Mouse (Mus musculus) limb, embryonic 10.5 days (tissue): ENCODE measurements at regions not wholly inside any gene's neighbourhood (a gene's known extent, or its start where the extent isn't known, plus 50 kb on each side); places are given as distances from the start of the nearest gene placed in this dataset.

Source experiments
- DNase-seq: peaks from one replicate; pipeline ENCODE4 v3.0.0-alpha.2; 2017; ENCODE audit warnings: low spot score
- H3K27ac ChIP-seq: fragments of 300-500 bp; sonication (generic); 2 replicates; pipeline ENCODE4 v1.5.1; 2016; ENCODE audit warnings: mild to moderate bottlenecking
- H3K27me3 ChIP-seq: fragments of 300-500 bp; sonication (generic); 2 replicates; pipeline ENCODE4 v1.6.1; 2016; ENCODE audit warnings: low read depth, mild to moderate bottlenecking; ENCODE audit not compliant: poor library complexity, severe bottlenecking
- H3K36me3 ChIP-seq: fragments of 300-500 bp; sonication (generic); 2 replicates; pipeline ENCODE4 v1.6.1; 2016; ENCODE audit warnings: mild to moderate bottlenecking, moderate library complexity
- H3K4me1 ChIP-seq: fragments of 300-500 bp; sonication (generic); 2 replicates; pipeline ENCODE4 v1.6.1; 2016
- H3K4me3 ChIP-seq: fragments of 300-500 bp; sonication (generic); 2 replicates; pipeline ENCODE4 v1.5.1; 2016; ENCODE audit warnings: mild to moderate bottlenecking, moderate library complexity
- H3K9me3 ChIP-seq: fragments of 300-500 bp; sonication (generic); replicated peaks from 2 replicates; pipeline ENCODE4 v1.6.1; 2016; ENCODE audit warnings: mild to moderate bottlenecking
- WGBS: fragments of 180-500 bp; shearing (Covaris S2); methylation state at CpG from one replicate; pipeline ENCODE4 v1.1.7; 2016; 5-methylcytosine and 5-hydroxymethylcytosine counted together

DNA sequence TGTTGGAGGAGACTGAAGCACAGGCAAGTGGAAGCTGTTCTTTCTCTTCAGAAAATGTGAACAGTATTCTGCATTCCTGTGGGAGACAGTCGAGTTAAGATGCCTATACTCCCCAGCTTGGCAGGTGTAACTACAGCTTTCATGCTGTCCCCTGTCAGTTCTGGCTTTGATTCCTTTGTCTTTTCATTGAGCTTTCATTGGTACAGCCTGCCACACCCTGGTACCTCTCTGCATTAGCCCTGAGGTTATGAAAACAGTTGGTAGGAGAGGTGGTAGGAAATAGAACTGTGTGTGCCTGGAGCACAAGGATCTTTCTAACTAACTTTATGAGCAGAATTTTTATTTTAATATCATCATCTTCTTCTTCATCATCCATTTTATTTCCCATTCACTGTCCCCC lies 551.6 kb downstream of the Car8 start:
- no peak for DNase-seq
- 81% methylated on average over 1 of the region's 1 CpGs for WGBS
- H3K9me3 ChIP-seq = no peaks in the 10 kb centered on the region
- H3K27ac ChIP-seq = no peak overlapping the region
- no peaks in the 10 kb centered on the region for H3K4me1 ChIP-seq
- H3K4me3 ChIP-seq = no peak overlapping the region
- no peaks in the 10 kb centered on the region for H3K36me3 ChIP-seq
- H3K27me3 ChIP-seq = no peaks in the 10 kb centered on the region

DNA sequence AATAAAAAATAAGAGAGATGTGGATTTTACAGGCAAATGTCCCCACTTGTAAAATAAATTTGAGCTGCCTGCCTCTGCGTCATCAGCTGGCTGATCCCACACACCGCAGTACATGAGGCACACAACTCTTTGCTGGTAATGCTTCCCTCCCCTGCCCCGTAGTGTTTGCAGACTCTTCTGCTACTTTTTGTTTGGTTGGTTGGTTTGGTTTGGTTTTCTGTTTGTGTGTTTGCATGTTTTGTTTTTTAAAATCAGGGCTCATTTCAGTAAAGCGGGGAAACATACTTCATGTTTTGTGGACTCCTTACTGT lies 568.1 kb downstream of the Car8 start:
- DNase-seq = no peak
- Histone ChIP-seq H3K9me3 (no peaks in the 10 kb centered on the region), H3K4me3 (no peak overlapping the region), H3K4me1 (no peaks in the 10 kb centered on the region), H3K36me3 (no peaks in the 10 kb centered on the region), H3K27me3 (no peaks in the 10 kb centered on the region), H3K27ac (no peak overlapping the region)
- 94% methylated on average over 4 of the region's 4 CpGs for WGBS

DNA sequence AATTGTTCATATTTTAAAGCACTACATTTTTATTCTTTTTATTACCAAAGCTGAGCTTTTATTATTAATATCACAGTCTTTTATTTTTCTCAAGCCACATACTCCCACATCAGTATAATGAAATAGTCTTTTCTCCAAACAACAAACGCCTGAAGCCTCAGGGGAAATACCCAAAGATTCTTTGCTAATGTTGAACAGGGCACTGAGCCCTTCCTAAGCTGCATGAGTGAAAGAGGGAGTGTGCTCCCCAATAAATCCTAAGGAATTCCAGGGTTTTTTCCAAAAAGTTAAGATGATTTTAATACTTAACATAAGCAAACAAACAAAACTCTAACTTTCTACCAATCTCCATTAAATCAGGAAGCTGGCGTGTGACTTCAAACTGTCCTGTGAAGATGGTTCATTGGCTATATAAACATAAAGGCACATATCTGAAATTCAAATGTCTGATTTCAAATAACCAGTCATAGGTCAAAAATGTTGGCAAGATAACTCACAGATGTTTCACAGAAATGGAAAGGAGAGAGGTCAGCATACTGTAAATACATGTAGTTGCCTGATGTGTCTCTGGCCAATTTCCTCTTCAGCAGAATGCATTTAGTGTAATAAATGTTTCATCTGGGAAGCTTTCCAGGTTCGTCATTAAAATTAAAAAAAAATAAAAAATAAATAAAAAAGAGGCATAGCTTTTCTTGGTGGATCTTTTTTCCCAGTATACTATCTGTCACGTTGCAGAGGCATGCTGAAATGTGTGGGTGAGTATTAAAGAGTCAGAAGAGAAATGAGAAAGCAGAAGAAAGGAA lies 568.6 kb downstream of the Car8 start:
- DNase-seq = no peak
- H3K27me3 ChIP-seq = no peaks in the 10 kb centered on the region

DNA sequence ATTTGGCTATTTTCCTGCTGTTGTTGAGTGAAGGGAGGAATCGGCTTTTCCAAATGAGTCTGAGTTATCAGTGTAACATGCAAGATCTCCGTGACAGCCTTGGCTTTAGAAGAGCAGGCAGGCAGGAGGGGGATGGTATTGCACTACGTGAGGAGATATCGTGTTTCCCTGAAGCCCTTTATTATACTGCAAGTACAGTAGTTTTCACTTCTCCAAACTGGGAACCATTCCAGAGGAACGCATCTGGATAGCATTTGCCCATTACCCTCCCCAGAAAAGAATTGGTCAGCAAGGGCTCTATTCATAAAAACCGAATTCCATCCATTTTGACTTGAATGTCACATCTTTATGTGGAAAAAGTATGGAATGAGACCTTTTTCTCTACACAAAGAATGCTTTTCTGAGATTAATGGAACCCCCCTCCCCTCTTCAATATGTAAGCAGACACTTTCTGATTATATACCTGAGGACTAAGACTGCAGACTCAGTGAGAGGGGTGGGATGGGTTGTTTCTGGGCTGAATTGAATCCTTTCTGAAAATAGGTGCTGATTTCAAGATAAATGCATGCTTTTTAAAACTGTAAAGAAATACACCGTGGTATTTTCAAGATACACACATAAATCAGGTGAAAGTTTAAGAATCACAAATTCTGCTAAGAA lies 571.8 kb downstream of the Car8 start:
- DNase-seq = no peak
- H3K4me1 ChIP-seq = no peaks in the 10 kb centered on the region
- H3K4me3 ChIP-seq = no peak overlapping the region
- WGBS = 85% methylated on average over 7 of the region's 7 CpGs
- H3K27me3 ChIP-seq = no peaks in the 10 kb centered on the region
- H3K36me3 ChIP-seq = no peaks in the 10 kb centered on the region
- H3K9me3 ChIP-seq = no peaks in the 10 kb centered on the region
- H3K27ac ChIP-seq = no peak overlapping the region

More for the DNA sequence above, 568.6 kb downstream of the Car8 start:
- no peaks in the 10 kb centered on the region for H3K9me3 ChIP-seq
- no peak overlapping the region for H3K4me3 ChIP-seq
- no peak overlapping the region for H3K27ac ChIP-seq
- H3K36me3 ChIP-seq = no peaks in the 10 kb centered on the region
- H3K4me1 ChIP-seq = no peaks in the 10 kb centered on the region
- 78% methylated on average over 4 of the region's 4 CpGs for WGBS

DNA sequence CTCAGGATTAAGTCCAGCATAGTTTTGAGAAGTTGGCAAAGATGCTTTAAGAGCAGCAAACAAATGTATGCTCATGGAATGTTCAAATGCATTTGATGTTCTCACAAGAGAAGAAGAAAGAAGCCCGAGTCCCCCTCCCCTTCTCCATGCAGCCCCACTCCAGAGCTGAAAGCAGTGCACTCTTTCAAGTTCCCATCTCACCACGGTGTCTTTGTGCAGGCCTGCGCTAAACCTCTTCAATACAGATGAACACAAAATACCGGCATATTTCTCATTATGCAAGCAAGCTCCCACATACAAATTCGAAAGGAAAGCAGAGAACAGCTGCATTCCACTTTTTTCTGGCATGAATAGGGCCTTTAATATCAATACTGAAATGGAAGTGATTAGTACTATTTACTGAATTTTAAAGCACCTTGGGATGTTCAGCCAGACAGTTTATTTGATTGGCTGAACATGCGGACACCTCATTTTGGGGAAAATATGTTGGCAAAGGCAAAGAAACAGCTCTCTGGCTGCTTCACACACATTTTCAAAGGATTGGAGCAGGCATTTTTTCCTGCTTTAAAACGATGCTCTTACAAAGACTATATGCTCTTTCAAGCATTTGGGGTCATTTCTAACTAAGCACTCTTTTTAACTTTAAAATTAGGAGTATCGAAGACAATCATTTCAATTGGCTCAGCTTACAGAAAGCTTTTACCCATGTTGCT lies 595.8 kb downstream of the Car8 start:
- H3K4me3 ChIP-seq = no peak overlapping the region
- WGBS = 89% methylated on average over 8 of the region's 8 CpGs
- no peaks in the 10 kb centered on the region for H3K27me3 ChIP-seq
- H3K9me3 ChIP-seq = no peaks in the 10 kb centered on the region
- no peak for DNase-seq
- H3K4me1 ChIP-seq = no peaks in the 10 kb centered on the region
- no peak overlapping the region for H3K27ac ChIP-seq
- H3K36me3 ChIP-seq = no peaks in the 10 kb centered on the region

DNA sequence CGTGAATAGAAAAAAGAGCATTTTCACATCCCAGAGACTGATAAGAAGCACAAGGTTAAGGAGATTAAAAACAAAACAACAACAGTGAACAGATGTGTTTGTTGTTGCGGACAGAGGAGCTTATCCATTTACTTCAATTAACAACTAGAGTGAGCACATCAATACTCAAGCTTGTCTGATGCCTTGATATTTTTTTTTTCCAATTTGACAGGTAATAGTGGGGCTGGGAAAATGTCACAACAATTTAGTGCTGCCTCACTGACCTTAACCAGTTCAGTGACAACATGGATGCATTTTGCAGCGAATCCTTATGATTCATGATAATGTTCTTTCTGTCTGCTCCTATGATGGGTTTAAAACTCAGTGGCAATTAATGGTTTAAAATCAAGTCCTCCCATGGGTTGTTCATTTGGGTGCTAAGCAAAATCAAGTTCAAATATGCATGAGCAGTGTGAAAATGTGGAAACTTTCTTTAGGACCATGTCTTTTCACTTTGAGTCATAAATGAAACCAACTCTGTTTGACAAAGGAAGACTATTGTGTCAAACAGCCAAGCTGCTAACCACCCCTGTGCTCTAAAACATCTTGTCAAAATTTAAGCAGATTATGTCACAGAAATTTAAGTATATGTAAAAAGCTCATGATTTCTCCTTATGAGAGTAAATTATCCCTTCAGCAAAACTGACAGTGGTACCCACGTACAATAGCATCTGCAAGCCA lies 641.0 kb downstream of the Car8 start:
- WGBS = 83% methylated on average over 4 of the region's 4 CpGs
- no peak overlapping the region for H3K4me3 ChIP-seq

DNA sequence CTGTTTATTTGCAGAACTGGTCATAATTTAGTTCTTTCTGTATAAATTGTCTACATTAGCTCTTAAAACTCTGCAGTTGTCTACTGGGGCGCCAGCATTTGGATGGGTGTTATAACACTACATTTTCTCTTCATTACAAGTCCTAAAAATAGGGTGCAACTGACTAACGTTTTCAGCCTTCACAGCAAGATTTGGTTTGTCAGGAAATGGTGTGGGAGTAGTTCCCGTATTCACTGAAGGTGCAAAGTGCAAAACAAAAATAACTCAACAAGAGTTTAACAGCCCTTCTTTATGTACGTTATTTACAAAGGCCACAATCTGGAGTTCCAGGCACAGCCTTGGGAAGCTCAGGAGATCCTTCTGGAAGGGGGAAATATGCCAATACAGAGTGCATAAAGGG lies 642.7 kb downstream of the Car8 start:
- H3K36me3 ChIP-seq = no peaks in the 10 kb centered on the region
- H3K27me3 ChIP-seq = no peaks in the 10 kb centered on the region
- no peaks in the 10 kb centered on the region for H3K9me3 ChIP-seq
- WGBS = 76% methylated on average over 4 of the region's 4 CpGs
- H3K4me3 ChIP-seq = no peak overlapping the region
- H3K4me1 ChIP-seq = no peaks in the 10 kb centered on the region
- no peak for DNase-seq
- no peak overlapping the region for H3K27ac ChIP-seq

More for the DNA sequence above, 641.0 kb downstream of the Car8 start:
- Histone ChIP-seq H3K36me3 (no peaks in the 10 kb centered on the region), H3K4me1 (no peaks in the 10 kb centered on the region), H3K27ac (no peak overlapping the region), H3K27me3 (no peaks in the 10 kb centered on the region), H3K9me3 (no peaks in the 10 kb centered on the region)
- DNase-seq = no peak

DNA sequence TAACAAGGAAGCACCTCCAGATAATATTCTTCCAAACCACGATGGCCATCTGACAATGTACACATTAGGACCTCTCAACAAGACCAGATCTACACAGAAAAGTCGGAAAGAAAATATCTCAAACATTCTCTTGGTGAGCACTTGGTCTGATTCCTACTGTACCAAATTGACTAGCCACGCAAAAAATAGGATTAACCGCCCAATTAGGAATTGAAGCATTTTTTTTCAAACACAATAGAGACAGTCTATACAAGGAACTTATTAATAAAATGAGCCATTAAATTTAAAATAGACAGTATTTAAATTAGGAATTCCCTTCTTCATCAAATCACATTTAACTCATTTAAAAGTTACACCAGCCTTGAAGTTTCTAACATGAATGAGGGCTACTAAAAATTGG lies 655.0 kb downstream of the Car8 start:
- whole genome bisulfite sequencing = 84% methylated on average over 4 of the region's 4 CpGs
- Histone ChIP-seq H3K27ac (no peak overlapping the region), H3K4me3 (no peak overlapping the region), H3K27me3 (no peaks in the 10 kb centered on the region), H3K36me3 (no peaks in the 10 kb centered on the region), H3K9me3 (no peaks in the 10 kb centered on the region), H3K4me1 (no peaks in the 10 kb centered on the region)
- no peak for DNase-seq

DNA sequence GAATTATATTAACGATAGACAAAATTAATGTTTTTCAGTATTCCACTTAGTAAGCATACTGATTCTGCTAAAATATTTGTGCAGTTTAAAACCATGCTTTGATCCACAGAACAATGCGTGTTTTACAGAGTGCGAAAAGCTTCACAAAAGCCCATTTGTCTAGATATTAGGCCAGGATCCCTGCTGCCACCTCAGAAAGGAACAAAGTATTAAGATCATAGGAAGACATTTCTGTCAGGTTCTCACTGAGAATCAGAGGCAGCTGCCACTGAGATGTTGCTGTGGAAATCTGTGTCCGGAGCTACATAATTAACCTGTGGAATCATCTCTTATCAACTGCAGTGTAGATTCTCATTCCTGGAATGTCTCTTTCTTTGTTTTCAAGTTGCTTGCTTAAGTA lies 656.9 kb downstream of the Car8 start:
- Histone ChIP-seq H3K4me1 (no peaks in the 10 kb centered on the region), H3K4me3 (no peak overlapping the region), H3K9me3 (no peaks in the 10 kb centered on the region), H3K27me3 (no peaks in the 10 kb centered on the region), H3K36me3 (no peaks in the 10 kb centered on the region), H3K27ac (no peak overlapping the region)
- DNase-seq = no peak
- WGBS = 93% methylated on average over 4 of the region's 4 CpGs

DNA sequence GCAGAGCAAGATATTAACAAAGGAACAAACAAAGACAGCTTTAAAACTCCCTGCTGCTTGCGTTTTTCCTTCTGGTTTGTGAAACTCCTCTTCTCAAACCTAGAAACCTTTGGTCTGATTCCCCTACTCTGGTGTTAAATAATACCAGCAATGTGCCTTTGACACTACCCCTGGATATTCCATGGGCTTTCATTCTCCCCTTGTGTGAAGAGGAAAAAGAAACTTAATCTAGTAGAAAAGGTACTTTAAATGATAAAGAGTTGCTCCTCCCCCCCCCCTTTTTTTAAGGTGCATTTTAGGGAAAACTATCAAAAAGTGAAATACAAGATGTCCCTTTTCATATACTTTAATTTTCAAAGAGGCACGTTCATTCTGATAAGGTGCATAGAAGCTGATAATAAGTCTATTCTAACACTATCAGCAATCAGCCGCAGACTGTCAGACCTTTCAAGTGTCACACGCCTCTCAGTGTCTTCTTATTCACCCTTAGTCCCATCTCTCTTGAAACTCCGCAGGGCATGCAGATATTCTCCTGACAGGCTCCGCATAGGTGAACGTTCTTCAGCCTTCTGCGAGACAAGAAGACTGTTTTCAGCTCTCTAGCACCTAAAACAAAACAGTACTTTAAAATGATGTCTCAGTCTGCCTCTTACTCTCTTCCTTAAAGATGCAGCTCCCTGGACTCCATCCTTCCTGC lies 657.5 kb downstream of the Car8 start:
- Histone ChIP-seq H3K27me3 (no peaks in the 10 kb centered on the region), H3K27ac (no peak overlapping the region), H3K9me3 (no peaks in the 10 kb centered on the region), H3K4me1 (no peaks in the 10 kb centered on the region), H3K4me3 (no peak overlapping the region), H3K36me3 (no peaks in the 10 kb centered on the region)
- DNase-seq = no peak
- WGBS = 83% methylated on average over 8 of the region's 8 CpGs

DNA sequence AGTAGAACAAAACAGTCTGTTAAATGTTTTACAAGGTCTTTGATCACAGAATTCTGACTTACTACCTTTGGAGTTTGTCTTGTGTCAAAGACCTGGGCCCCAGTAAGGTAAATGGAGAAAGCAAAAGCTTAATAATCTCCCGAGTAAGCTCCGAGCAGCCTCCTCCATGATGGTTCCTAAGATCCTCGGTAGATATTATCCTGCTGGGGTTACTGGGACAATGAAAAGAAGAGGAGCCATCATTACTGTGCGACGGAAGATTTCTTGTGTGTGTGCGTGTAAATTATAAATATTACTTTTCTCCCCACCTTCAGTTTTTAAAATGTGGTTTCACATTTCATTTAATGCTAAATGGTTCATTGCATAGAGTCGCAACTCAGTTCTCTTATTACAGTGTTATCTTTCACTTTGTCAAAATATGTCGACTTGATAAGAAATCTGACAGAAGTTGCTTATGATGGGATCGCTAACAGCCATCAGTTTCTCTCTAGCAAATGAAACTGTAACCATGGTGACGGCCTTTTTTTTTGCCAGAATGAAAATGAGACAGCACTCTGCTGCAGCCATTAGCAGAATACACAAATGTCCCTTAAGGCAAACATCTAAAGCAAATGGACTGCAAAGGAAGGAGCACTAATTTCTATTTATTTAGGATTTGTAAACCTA lies 658.2 kb downstream of the Car8 start:
- Histone ChIP-seq H3K27ac (no peak overlapping the region), H3K9me3 (no peaks in the 10 kb centered on the region), H3K36me3 (no peaks in the 10 kb centered on the region), H3K4me3 (no peak overlapping the region), H3K4me1 (no peaks in the 10 kb centered on the region), H3K27me3 (no peaks in the 10 kb centered on the region)
- DNase-seq = no peak
- WGBS = 88% methylated on average over 10 of the region's 10 CpGs

DNA sequence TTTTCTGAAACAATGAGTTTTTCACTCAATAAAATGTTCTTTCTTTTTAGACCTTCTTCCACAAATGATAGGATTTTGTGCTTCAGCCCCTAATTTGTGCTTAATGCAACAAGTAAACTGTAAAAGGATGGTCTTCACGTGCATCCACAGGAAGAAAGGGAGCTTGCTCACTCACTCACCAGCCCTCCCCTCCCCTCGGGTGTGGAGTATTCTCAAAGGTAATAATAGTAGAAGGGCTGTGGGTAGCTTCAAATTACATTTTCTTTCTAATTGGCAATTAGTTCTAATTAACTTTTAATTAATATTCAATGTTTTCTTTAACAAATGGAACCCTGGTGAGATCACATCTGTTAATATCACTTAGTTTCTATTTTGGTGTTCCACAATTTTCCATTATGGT lies 664.8 kb downstream of the Car8 start:
- WGBS = 65% methylated on average over 2 of the region's 2 CpGs
- no peak for DNase-seq
- Histone ChIP-seq H3K36me3 (no peaks in the 10 kb centered on the region), H3K4me1 (no peaks in the 10 kb centered on the region), H3K9me3 (no peaks in the 10 kb centered on the region), H3K4me3 (no peak overlapping the region), H3K27me3 (no peaks in the 10 kb centered on the region), H3K27ac (no peak overlapping the region)
